Mouse (Mus musculus) E14TG2a.4 (cell line): ENCODE data around the gene Mettl26.

Source experiments
- H3K27me3 ChIP-seq: 2 replicates; pipeline ENCODE4 v1.6.1; 2014; ENCODE audit warnings: low read length, control low read depth; ENCODE audit not compliant: insufficient read depth
- H3K36me3 ChIP-seq: 2 replicates; pipeline ENCODE4 v1.6.1; 2014; ENCODE audit warnings: low read length, control low read depth; ENCODE audit not compliant: insufficient read depth
- H3K4me1 ChIP-seq: replicated peaks from 2 replicates; pipeline ENCODE4 v1.6.1; 2014; ENCODE audit warnings: low read depth, low read length, control low read depth
- H3K4me3 ChIP-seq: replicated peaks from 2 replicates; pipeline ENCODE4 v1.5.1; 2014; ENCODE audit warnings: mild to moderate bottlenecking, low read length
- H3K9me3 ChIP-seq: 2 replicates; pipeline ENCODE4 v1.6.1; 2014; ENCODE audit warnings: low read length, control low read depth
- CTCF ChIP-seq: conservative IDR thresholded peaks from 2 replicates; pipeline ENCODE4 v1.5.1; 2014; ENCODE audit warnings: low read length
- NANOG ChIP-seq: IDR thresholded peaks from 2 replicates; pipeline ENCODE4 v1.6.1; 2014; ENCODE audit warnings: borderline replicate concordance, low read length, mixed read lengths
- POU5F1 ChIP-seq: IDR thresholded peaks from 2 replicates; pipeline ENCODE4 v1.6.1; 2014; ENCODE audit warnings: low read length, borderline replicate concordance

Mettl26 gene

GRCm38 (mm10) chr17:25874721-25875170 lies at the start of gene Mettl26:
Mettl26 (plus strand) TSS chr17:25875074.
- no peaks in the 10 kb centered on the region for H3K9me3 ChIP-seq
- peaks cover 59% of the 10 kb centered on the region for H3K4me1 ChIP-seq
- H3K27me3 ChIP-seq: no peaks in the 10 kb centered on the region; the same call in 1 of the 2 replicates
- TF ChIP-seq POU5F1 (no peak), NANOG (no peak), CTCF (no peak)
- H3K36me3 ChIP-seq: peaks cover 30% of the 10 kb centered on the region
- H3K4me3 ChIP-seq: peak within 1 kb of the TSS; percentile 90

- H3K4me1 ChIP-seq: peaks cover 68% of the 10 kb centered on the region
- TF ChIP-seq NANOG (no peak), POU5F1 (no peak), CTCF (no peak)
- peak overlapping the region; percentile 55 for H3K4me3 ChIP-seq
- H3K27me3 ChIP-seq: no peaks in the 10 kb centered on the region
- H3K36me3 ChIP-seq: peaks cover 48% of the 10 kb centered on the region
- no peaks in the 10 kb centered on the region for H3K9me3 ChIP-seq
Measured at GRCm38 (mm10) chr17:25825311-25825710, 49.6 kb upstream of the Mettl26 start.

- Histone ChIP-seq H3K4me3 (peak overlapping the region; percentile 55), H3K36me3 (peaks cover 55% of the 10 kb centered on the region), H3K4me1 (peaks cover 76% of the 10 kb centered on the region), H3K27me3 (no peaks in the 10 kb centered on the region), H3K9me3 (no peaks in the 10 kb centered on the region)
- no peak for TF ChIP-seq POU5F1
- no peak for TF ChIP-seq CTCF
- no peak for TF ChIP-seq NANOG
Measured at GRCm38 (mm10) chr17:25825984-25826570, 48.8 kb upstream of the Mettl26 start.

- Histone ChIP-seq H3K36me3 (peaks cover 65% of the 10 kb centered on the region), H3K4me1 (peaks cover 85% of the 10 kb centered on the region), H3K27me3 (no peaks in the 10 kb centered on the region), H3K4me3 (0 out of 2 replicates have a peak overlapping the region, but pooled peaks have one; percentile 95), H3K9me3 (no peaks in the 10 kb centered on the region)
- TF ChIP-seq CTCF: no peak
- TF ChIP-seq NANOG: no peak
- TF ChIP-seq POU5F1: no peak
Measured at GRCm38 (mm10) chr17:25827011-25827410, 47.9 kb upstream of the Mettl26 start.

- Histone ChIP-seq H3K9me3 (no peaks in the 10 kb centered on the region), H3K4me3 (peak overlapping the region; percentile 95), H3K4me1 (peaks cover 86% of the 10 kb centered on the region), H3K27me3 (no peaks in the 10 kb centered on the region), H3K36me3 (peaks cover 65% of the 10 kb centered on the region)
- no peak for TF ChIP-seq NANOG
- no peak for TF ChIP-seq POU5F1
- no peak for TF ChIP-seq CTCF
Measured at GRCm38 (mm10) chr17:25827546-25828222, 47.2 kb upstream of the Mettl26 start.

GRCm38 (mm10) chr17:25828223-25828594 lies 46.7 kb upstream of the Mettl26 start:
- H3K4me3 ChIP-seq: peak overlapping the region; percentile 95
- H3K27me3 ChIP-seq: no peaks in the 10 kb centered on the region
- no peaks in the 10 kb centered on the region for H3K9me3 ChIP-seq
- TF ChIP-seq POU5F1 (no peak), NANOG (no peak), CTCF (no peak)
- H3K36me3 ChIP-seq: peaks cover 65% of the 10 kb centered on the region
- peaks cover 83% of the 10 kb centered on the region for H3K4me1 ChIP-seq

GRCm38 (mm10) chr17:25828712-25829557 lies 45.9 kb upstream of the Mettl26 start, which contains the start of gene Jmjd8:
Jmjd8 (plus strand) TSS chr17:25828867.
- H3K27me3 ChIP-seq: no peaks in the 10 kb centered on the region
- H3K4me3 ChIP-seq: peak within 1 kb of the TSS; percentile 95
- H3K9me3 ChIP-seq: no peaks in the 10 kb centered on the region
- peaks cover 66% of the 10 kb centered on the region for H3K36me3 ChIP-seq
- H3K4me1 ChIP-seq: peaks cover 86% of the 10 kb centered on the region
- TF ChIP-seq NANOG: no peak
- TF ChIP-seq CTCF: peak; percentile 27
- TF ChIP-seq POU5F1: no peak

- peaks cover 86% of the 10 kb centered on the region for H3K4me1 ChIP-seq
- no peaks in the 10 kb centered on the region for H3K9me3 ChIP-seq
- H3K36me3 ChIP-seq: peaks cover 72% of the 10 kb centered on the region
- TF ChIP-seq POU5F1 (no peak), NANOG (no peak), CTCF (no peak)
- H3K4me3 ChIP-seq: peak overlapping the region; percentile 95
- H3K27me3 ChIP-seq: no peaks in the 10 kb centered on the region
Measured at GRCm38 (mm10) chr17:25829558-25830017, 45.3 kb upstream of the Mettl26 start.
